Mouse (Mus musculus) olfactory bulb, adult 2 months (tissue): ENCODE measurements around the gene Sppl2a.

Experiments
- CTCF ChIP-seq: fragments of 200-500 bp; IDR thresholded peaks from 2 replicates; pipeline ENCODE4 v1.5.1; 2012; ENCODE audit warnings: low read depth, mild to moderate bottlenecking, low read length, moderate library complexity; ENCODE audit not compliant: insufficient read depth
- POLR2A ChIP-seq: fragments of 200-500 bp; IDR thresholded peaks from 2 replicates; pipeline ENCODE4 v1.6.1; 2012; ENCODE audit warnings: mild to moderate bottlenecking, low read depth, low read length, moderate library complexity; ENCODE audit not compliant: insufficient read depth

GRCm38 (mm10) chr2:126947646-126948045, 14.6 kb upstream of the Sppl2a start:
- no peak for TF ChIP-seq CTCF
- no peak for TF ChIP-seq POLR2A
